Mouse (Mus musculus) liver, embryonic 15.5 days (tissue): ENCODE results near the gene Lrp3. TPM values are rescaled to one million over a fixed set of nuclear protein-coding genes. Genes with fewer than 3 reads are reported as not detected.
A peak's percentile ranks its signal among the peaks of the same experiment; 100 is the strongest.

Experiments
- ATAC-seq: fragments of 200-750 bp; cut with Nextera tagmentation; 2 replicates; pipeline ENCODE4 v1.8.0; 2017; ENCODE audit warnings: moderate number of reproducible peaks, mild to moderate bottlenecking, moderate library complexity; ENCODE audit not compliant: insufficient read depth
- H3K27ac ChIP-seq: fragments of 300-500 bp; sonication (generic); replicated peaks from 2 replicates; pipeline ENCODE4 v1.5.1; 2015; ENCODE audit warnings: mild to moderate bottlenecking, inconsistent platforms
- H3K27me3 ChIP-seq: fragments of 300-500 bp; sonication (generic); 2 replicates; pipeline ENCODE4 v1.6.1; 2015; ENCODE audit warnings: mild to moderate bottlenecking, inconsistent platforms
- H3K36me3 ChIP-seq: fragments of 300-500 bp; sonication (generic); replicated peaks from 2 replicates; pipeline ENCODE4 v1.6.1; 2015; ENCODE audit warnings: moderate library complexity, mild to moderate bottlenecking, inconsistent platforms
- H3K4me1 ChIP-seq: fragments of 300-500 bp; sonication (generic); replicated peaks from 2 replicates; pipeline ENCODE4 v1.6.1; 2015; ENCODE audit warnings: inconsistent platforms
- H3K4me2 ChIP-seq: fragments of 300-500 bp; sonication (generic); 2 replicates; pipeline ENCODE4 v1.6.1; 2015; ENCODE audit warnings: moderate library complexity, mild to moderate bottlenecking, inconsistent platforms
- H3K4me3 ChIP-seq: fragments of 300-500 bp; sonication (generic); replicated peaks from 2 replicates; pipeline ENCODE4 v1.5.1; 2015; ENCODE audit warnings: mild to moderate bottlenecking, inconsistent platforms
- H3K9ac ChIP-seq: fragments of 300-500 bp; sonication (generic); 2 replicates; pipeline ENCODE4 v1.6.1; 2015; ENCODE audit warnings: moderate library complexity, mild to moderate bottlenecking, inconsistent platforms
- H3K9me3 ChIP-seq: fragments of 300-500 bp; sonication (generic); replicated peaks from 2 replicates; pipeline ENCODE4 v1.6.1; 2016; ENCODE audit warnings: inconsistent platforms
- WGBS: fragments of 180-500 bp; shearing (Covaris S2); methylation state at CpG from one replicate; pipeline ENCODE4 v1.1.7; 2015; ENCODE audit warnings: mixed read lengths; ENCODE audit not compliant: insufficient replicate concordance; 5-methylcytosine and 5-hydroxymethylcytosine counted together
- polyA plus RNA-seq: library from polyadenylated mRNA; unstranded; fragments of >200 nt; fragmentation: Nextera tagmentation; extraction: Ambion mirVana; gene quantifications from 2 replicates; pipeline ENCODE4 v1.2.1, GENCODE M21; 2015

Gene Lrp3
- polyA plus RNA-seq, 1 experiment from 2014 or later = 0.40 TPM

DNA sequence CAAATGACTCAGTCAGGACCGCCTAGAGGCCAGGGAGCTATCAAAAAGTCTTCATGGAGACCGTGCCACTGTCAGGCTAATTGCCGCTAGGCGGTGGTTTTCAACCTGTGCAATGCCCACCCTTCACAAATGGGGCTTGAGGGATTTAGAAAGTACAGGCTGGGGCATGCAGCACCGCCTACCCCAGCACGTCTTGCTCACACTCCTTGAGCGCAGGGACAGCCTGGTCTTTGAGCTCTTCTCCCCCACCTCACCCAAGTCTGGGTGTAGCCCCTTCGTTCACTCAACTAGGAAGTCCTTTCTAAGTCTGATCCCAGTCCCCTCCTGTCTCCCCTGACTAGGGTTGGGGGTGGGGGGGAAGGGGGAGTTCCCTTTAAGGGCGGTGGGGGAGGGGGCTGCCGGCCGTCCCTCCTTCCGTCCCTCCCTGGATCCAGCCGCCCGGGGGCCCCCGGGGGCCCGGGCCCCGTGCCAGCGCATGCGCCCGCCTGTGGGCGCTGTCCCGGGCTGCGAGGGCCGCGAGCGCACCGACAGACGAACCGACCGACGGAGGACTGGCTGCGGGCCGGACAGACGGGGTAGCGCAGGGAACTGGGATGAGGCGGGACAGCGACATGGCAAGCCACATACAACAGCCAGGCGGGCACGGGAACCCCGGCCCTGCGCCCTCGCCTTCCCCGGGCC lies 29.3 kb downstream of the Lrp3 start, which contains the start of gene Slc7a10:
TSS of gene Slc7a10 (plus strand) at position 497 of the 681 bp plus-strand sequence.
- Histone ChIP-seq H3K27me3 (peaks cover 59% of the 10 kb centered on the region), H3K4me2 (peak within 1 kb of the TSS; percentile 52), H3K4me3 (peak within 1 kb of the TSS; percentile 26), H3K27ac (no peak within 1 kb of the TSS), H3K4me1 (peaks cover 4% of the 10 kb centered on the region; the same call in 1 of the 2 replicates), H3K9me3 (no peaks in the 10 kb centered on the region), H3K36me3 (no peaks in the 10 kb centered on the region), H3K9ac (no peak within 1 kb of the TSS)
- ATAC-seq = no peak
- WGBS = 5% methylated on average over 43 of the region's 43 CpGs

GRCm38 (mm10) chr7:35184833-35185724 lies 30.2 kb downstream of the Lrp3 start:
- peaks cover 4% of the 10 kb centered on the region; the same call in 1 of the 2 replicates for H3K4me1 ChIP-seq
- peak overlapping the region; percentile 52 for H3K4me2 ChIP-seq
- no peak for ATAC-seq
- H3K27ac ChIP-seq = no peak overlapping the region
- no peaks in the 10 kb centered on the region for H3K9me3 ChIP-seq
- WGBS = 3% methylated on average over 54 of the region's 54 CpGs
- H3K9ac ChIP-seq = no peak overlapping the region
- peak overlapping the region; percentile 26 for H3K4me3 ChIP-seq
- H3K36me3 ChIP-seq = no peaks in the 10 kb centered on the region
- H3K27me3 ChIP-seq = peaks cover 59% of the 10 kb centered on the region

DNA sequence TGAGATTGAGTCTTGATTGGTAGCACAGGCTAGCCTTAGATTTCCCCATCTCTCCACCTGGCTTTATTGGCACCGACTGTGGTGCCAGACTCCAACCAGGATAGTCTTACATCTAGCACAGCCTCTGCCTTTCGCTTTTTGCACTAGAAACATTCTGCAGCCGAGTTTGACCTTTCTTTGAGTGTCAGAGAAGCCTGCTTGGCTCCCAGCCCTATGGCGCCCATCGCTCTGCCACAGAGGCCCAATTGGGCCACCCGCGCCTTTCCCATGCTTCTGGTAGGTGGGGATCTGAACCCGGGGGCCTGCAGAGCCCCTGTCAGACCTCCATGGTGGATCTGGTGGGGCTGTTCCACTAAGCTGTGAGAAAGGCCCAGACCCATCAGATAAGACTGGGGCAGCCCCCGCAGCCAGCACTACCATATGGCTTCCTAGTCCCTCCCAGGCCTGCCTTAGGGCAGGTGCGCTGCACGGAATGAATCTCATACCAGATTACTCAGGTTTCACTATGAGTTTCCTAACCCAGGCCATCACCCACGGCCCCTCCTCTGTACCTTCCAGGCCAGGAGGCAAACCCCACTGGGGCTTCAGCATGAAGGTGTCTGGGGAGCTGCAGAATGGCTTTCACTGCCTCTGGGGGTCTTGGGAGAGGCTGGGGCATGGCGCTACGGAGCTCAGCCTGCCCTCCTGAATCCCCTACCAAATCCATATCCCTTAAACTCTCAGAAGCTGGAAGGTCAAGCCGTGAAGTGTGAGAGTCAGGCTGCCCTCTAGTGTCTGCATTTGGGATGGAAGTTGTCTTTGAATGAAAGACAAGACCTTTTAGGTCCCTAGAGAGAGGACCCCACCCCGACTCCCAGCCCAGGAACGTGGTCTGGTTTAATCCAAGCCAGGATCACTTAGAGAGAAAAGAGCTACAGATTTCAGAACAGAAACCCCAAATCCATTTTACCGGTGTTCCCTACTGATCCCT lies 38.6 kb downstream of the Lrp3 start:
- H3K36me3 ChIP-seq = no peaks in the 10 kb centered on the region
- H3K9ac ChIP-seq = no peak overlapping the region
- 42% methylated on average over 18 of the region's 18 CpGs for WGBS
- 0 out of 2 replicates have a peak, but pooled peaks cover 6% of the 10 kb centered on the region for H3K4me1 ChIP-seq
- no peak overlapping the region for H3K4me3 ChIP-seq
- no peaks in the 10 kb centered on the region for H3K9me3 ChIP-seq
- ATAC-seq = no peak
- no peaks in the 10 kb centered on the region for H3K27me3 ChIP-seq
- H3K4me2 ChIP-seq = no peak overlapping the region
- no peak overlapping the region for H3K27ac ChIP-seq

DNA sequence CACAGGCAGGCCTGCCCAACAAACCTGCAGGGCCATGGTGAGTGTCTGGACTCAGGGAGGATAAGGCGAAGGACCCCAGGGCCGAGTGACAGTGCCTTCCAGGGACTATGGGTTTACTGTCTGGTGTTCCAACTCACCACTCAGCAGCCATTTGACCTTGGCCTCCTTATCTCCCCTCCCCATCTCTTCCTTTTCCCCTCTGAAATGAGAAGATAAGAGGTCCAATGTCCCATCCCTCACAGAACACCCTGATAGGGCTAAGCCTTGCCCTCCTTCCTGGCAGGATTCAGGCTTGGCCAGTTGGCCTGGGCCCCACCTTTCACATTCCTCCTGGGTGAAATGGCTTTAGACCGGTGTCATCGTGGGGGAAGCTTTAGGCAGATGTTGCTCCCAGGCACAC lies 39.8 kb downstream of the Lrp3 start:
- H3K36me3 ChIP-seq = no peaks in the 10 kb centered on the region
- 0 out of 2 replicates have a peak, but pooled peaks cover 9% of the 10 kb centered on the region for H3K4me1 ChIP-seq
- ATAC-seq = no peak
- 29% methylated on average over 4 of the region's 4 CpGs for WGBS
- no peak overlapping the region for H3K27ac ChIP-seq
- no peak overlapping the region for H3K4me2 ChIP-seq
- H3K27me3 ChIP-seq = no peaks in the 10 kb centered on the region
- H3K9ac ChIP-seq = no peak overlapping the region
- H3K9me3 ChIP-seq = no peaks in the 10 kb centered on the region
- no peak overlapping the region for H3K4me3 ChIP-seq

DNA sequence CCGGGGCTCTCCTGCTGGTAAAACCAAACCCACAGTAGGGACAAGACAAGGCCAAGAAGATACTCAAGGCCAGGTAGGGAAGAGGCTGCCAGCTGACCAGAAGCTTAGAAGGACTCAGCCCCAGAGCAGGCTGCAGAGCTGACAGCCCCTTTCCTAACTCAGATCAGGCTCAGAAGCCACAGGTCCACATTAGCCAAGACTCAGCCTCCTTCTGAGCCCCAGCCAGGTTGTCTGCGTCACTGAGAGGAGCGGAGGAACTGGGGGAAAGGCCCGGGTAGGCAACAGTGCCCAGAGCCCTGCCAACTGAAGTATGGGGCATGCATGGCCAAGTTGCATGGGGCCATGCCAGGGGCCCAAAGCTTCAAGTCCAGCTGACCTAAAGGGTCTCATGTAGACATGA lies 42.8 kb downstream of the Lrp3 start:
- H3K4me3 ChIP-seq = no peak overlapping the region
- no peaks in the 10 kb centered on the region for H3K9me3 ChIP-seq
- WGBS = 61% methylated on average over 4 of the region's 4 CpGs
- peaks cover 17% of the 10 kb centered on the region; the same call in 1 of the 2 replicates for H3K4me1 ChIP-seq
- ATAC-seq = no peak
- H3K36me3 ChIP-seq = no peaks in the 10 kb centered on the region
- H3K27me3 ChIP-seq = no peaks in the 10 kb centered on the region
- H3K4me2 ChIP-seq = no peak overlapping the region
- no peak overlapping the region for H3K9ac ChIP-seq
- H3K27ac ChIP-seq = no peak overlapping the region

- Histone ChIP-seq H3K9me3 (no peaks in the 10 kb centered on the region), H3K4me1 (peaks cover 23% of the 10 kb centered on the region), H3K4me2 (peak overlapping the region; percentile 27; the same call in 1 of the 2 replicates), H3K4me3 (no peak overlapping the region), H3K36me3 (no peaks in the 10 kb centered on the region), H3K27ac (no peak overlapping the region), H3K27me3 (no peaks in the 10 kb centered on the region), H3K9ac (no peak overlapping the region)
- 2% methylated on average over 16 of the region's 16 CpGs for WGBS
- ATAC-seq = no peak
Measured at GRCm38 (mm10) chr7:35171867-35172382, 43.4 kb downstream of the Lrp3 start.

GRCm38 (mm10) chr7:35169341-35169740 lies 46.0 kb downstream of the Lrp3 start:
- Histone ChIP-seq H3K27me3 (no peaks in the 10 kb centered on the region), H3K27ac (no peak overlapping the region), H3K4me1 (peaks cover 26% of the 10 kb centered on the region), H3K9ac (no peak overlapping the region), H3K4me3 (no peak overlapping the region), H3K36me3 (no peaks in the 10 kb centered on the region), H3K9me3 (no peaks in the 10 kb centered on the region), H3K4me2 (no peak overlapping the region)
- ATAC-seq = peak; percentile 7; the same call in 1 of the 2 replicates
- WGBS = 12% methylated on average over 6 of the region's 6 CpGs

DNA sequence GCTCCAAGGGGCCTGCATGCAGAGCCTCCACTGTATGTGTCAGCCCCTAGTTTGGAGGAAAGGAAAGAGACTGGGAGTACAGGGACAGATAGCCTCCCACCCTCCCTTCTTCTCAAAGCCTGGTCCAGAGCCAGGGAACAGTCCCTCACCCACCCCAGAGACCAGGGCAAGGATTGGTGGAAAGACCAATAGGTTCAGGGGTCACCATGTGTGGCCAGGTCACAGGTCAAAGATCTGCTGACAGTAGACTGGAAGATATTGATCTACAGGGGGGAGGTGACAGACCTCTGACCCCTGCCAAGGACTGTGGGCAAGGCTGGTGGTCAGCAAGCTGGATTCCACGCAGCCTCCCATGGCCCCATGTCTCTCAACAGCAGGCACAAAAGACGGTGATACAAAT lies 47.4 kb downstream of the Lrp3 start:
- Histone ChIP-seq H3K4me2 (no peak overlapping the region), H3K4me1 (peaks cover 29% of the 10 kb centered on the region), H3K4me3 (no peak overlapping the region), H3K9me3 (no peaks in the 10 kb centered on the region), H3K27ac (peak overlapping the region; percentile 62; the same call in 1 of the 2 replicates), H3K9ac (no peak overlapping the region), H3K27me3 (no peaks in the 10 kb centered on the region), H3K36me3 (no peaks in the 10 kb centered on the region)
- ATAC-seq = peak; percentile 63
- WGBS = 60% methylated on average over 2 of the region's 2 CpGs

DNA sequence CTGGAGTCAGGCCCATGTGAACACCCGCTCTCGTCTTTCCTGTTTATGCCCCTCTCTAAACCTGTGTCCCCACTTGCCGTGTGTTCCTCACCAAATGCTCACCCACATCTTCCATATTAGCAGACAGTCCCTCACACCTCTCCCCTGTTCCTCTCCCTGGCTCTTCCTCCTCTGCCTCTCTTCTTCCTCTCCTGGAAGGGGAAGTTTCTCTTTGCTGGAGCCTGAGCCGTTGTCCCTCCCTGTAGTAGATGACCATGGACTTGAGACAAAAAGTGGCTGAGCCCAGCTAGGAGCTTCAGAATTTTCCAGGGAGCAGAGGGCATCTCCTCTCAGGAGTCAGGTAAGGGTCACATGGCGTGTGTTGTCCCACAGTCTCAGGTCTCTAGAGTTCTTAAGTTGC lies 48.3 kb downstream of the Lrp3 start:
- no peaks in the 10 kb centered on the region for H3K36me3 ChIP-seq
- 38% methylated on average over 5 of the region's 5 CpGs for WGBS
- H3K9me3 ChIP-seq = no peaks in the 10 kb centered on the region
- H3K9ac ChIP-seq = no peak overlapping the region
- H3K4me1 ChIP-seq = peaks cover 29% of the 10 kb centered on the region
- no peaks in the 10 kb centered on the region for H3K27me3 ChIP-seq
- H3K4me2 ChIP-seq = no peak overlapping the region
- H3K4me3 ChIP-seq = no peak overlapping the region
- no peak for ATAC-seq
- peak overlapping the region; percentile 55 for H3K27ac ChIP-seq

DNA sequence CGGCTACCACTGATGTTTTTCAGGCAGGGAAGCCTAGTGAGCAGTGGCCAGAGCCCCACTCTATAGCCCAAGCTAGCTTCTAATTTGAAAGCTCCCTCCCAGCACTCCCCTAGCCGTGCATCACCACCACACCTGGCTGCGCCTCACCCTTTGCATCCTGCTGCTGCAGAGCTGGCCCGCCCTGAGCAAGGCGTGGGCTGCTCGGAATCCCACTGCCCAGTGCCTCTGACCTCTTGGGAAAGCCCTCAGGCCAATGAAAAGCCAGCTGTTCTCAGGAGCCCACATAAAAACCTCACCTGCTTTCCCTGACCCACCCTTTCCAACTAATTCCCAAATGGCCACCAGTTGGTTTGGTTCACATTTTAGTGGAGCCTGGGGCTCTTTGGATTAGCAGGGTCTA lies 51.2 kb downstream of the Lrp3 start:
- H3K9me3 ChIP-seq = no peaks in the 10 kb centered on the region
- H3K4me2 ChIP-seq = no peak overlapping the region
- H3K4me1 ChIP-seq = peaks cover 23% of the 10 kb centered on the region
- 59% methylated on average over 6 of the region's 6 CpGs for WGBS
- no peaks in the 10 kb centered on the region for H3K36me3 ChIP-seq
- H3K27ac ChIP-seq = no peak overlapping the region
- H3K4me3 ChIP-seq = no peak overlapping the region
- no peaks in the 10 kb centered on the region for H3K27me3 ChIP-seq
- no peak overlapping the region for H3K9ac ChIP-seq
- no peak for ATAC-seq
